Mouse (Mus musculus) G1E (cell line): ENCODE measurements at regions not wholly inside any gene's neighbourhood (a gene's known extent, or its start where the extent isn't known, plus 50 kb on each side); places are given as distances from the start of the nearest gene placed in this dataset.

Source experiments
- ATAC-seq: 2 replicates; pipeline ENCODE4 v1.8.0; 2016; ENCODE audit warnings: mild to moderate bottlenecking; ENCODE audit not compliant: insufficient number of reproducible peaks, poor library complexity, low FRiP score, severe bottlenecking; ENCODE audit errors: extremely low read depth
- DNase-seq: peaks from one replicate; pipeline ENCODE4 v3.0.0; 2012; ENCODE audit warnings: low spot score
- H3K27me3 ChIP-seq: 2 replicates; pipeline ENCODE4 v1.6.1; 2012; ENCODE audit warnings: mild to moderate bottlenecking, low read length, inconsistent platforms; ENCODE audit not compliant: insufficient read depth
- H3K36me3 ChIP-seq: replicated peaks from 2 replicates; pipeline ENCODE3; 2012; ENCODE audit warnings: mild to moderate bottlenecking, inconsistent platforms
- H3K4me1 ChIP-seq: 2 replicates; pipeline ENCODE4 v1.6.1; 2012; ENCODE audit warnings: low read depth, low read length, inconsistent platforms, mixed read lengths; ENCODE audit not compliant: insufficient read depth
- H3K4me3 ChIP-seq: 2 replicates; pipeline ENCODE4 v1.5.1; 2012; ENCODE audit warnings: low read depth, mild to moderate bottlenecking, inconsistent platforms, low read length, moderate library complexity, mixed read lengths
- H3K9me3 ChIP-seq: replicated peaks from 2 replicates; pipeline ENCODE4 v1.6.1; 2012; ENCODE audit warnings: inconsistent platforms
- CTCF ChIP-seq: IDR thresholded peaks from 2 replicates; pipeline ENCODE4 v1.5.1; 2012; ENCODE audit warnings: low read depth, low read length, inconsistent platforms, mixed read lengths
- GATA1 ChIP-seq: IDR thresholded peaks from 2 replicates; pipeline ENCODE4 v1.6.1; 2012; ENCODE audit warnings: borderline replicate concordance, low read length, inconsistent platforms, mixed read lengths
- GATA2 ChIP-seq: IDR thresholded peaks from 2 replicates; pipeline ENCODE4 v1.6.1; 2012; ENCODE audit warnings: low read depth, low read length, inconsistent platforms, borderline replicate concordance
- POLR2AphosphoS5 ChIP-seq: IDR thresholded peaks from 2 replicates; pipeline ENCODE4 v1.6.1; 2012; ENCODE audit warnings: low read depth, low read length, inconsistent platforms; ENCODE audit not compliant: insufficient replicate concordance
- TAL1 ChIP-seq: conservative IDR thresholded peaks from 2 replicates; pipeline ENCODE4 v1.6.1; 2012; ENCODE audit warnings: low read depth, low read length, inconsistent platforms, mixed read lengths

DNA sequence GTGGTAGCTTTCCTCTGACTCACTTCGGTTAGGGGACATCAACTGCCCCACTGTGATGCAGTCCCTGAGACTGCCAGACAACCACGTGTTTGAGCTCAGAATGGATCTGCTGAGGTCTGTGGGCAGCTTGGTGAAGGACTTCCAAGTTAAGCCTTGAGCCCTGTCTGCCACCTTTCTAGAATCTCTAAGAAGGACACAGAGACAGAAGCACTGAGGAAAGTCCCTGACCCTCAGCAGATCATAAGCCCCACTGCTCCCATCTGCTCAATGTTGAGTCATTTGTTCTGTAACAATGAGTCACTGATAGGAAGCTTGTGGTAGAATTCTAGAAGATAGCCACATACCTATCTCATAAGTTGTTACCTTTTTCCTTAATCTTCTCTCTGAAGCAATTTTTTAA lies 315.4 kb downstream of the Rps6kc1 start:
- Histone ChIP-seq H3K9me3 (peaks cover 71% of the 10 kb centered on the region), H3K4me3 (no peak overlapping the region), H3K27me3 (no peaks in the 10 kb centered on the region), H3K36me3 (no peaks in the 10 kb centered on the region), H3K4me1 (no peaks in the 10 kb centered on the region)
- no peak for DNase-seq
- no peak for ATAC-seq
- TF ChIP-seq CTCF, result no peak
- no peak for TF ChIP-seq GATA2

DNA sequence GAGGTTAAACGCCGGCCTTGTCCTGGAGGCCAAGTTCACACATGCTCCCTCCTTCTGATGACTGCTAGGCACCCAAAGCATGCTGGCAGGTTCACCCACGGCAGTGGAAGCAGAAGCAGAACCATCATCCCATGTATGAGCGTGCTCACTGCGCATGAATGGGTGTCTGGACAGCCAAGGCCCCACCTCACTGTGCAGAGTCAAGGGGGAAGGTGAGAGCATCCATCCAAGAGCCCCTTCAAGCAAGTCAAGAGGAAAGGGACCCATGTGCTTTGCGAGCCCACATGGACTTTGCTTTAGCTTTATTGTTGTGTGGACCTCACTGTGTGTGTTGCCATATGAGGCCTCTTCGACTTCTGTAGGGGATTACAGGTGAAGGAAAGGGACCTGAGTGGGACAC lies 319.9 kb downstream of the Rps6kc1 start:
- no peaks in the 10 kb centered on the region for H3K27me3 ChIP-seq
- DNase-seq, result no peak
- no peak for ATAC-seq
- H3K4me3 ChIP-seq, result no peak overlapping the region
- no peaks in the 10 kb centered on the region for H3K4me1 ChIP-seq
- no peaks in the 10 kb centered on the region for H3K36me3 ChIP-seq
- H3K9me3 ChIP-seq, result peaks cover 69% of the 10 kb centered on the region
- TF ChIP-seq GATA2, result no peak
- TF ChIP-seq POLR2AphosphoS5, result no peak
- no peak for TF ChIP-seq TAL1
- TF ChIP-seq CTCF, result no peak
- TF ChIP-seq GATA1, result no peak

DNA sequence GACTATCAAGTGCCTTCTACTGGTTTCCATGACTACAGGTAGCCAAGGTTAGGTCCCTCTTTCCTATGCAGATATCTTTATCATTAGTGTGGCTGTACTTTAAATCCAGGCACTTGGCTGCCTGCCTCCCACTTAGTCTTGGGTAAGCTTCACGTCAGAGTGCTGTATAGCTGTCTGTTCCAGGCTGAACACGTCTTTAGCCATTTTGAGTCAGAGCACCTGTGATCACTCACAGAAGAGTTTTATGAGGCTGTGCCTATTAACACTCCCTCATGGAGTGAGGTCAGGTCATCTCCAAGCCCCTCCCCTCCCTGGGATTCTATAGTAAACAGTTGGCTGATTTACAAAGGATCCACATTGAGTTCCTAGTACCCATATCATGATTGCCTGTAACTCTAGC lies 322.0 kb downstream of the Rps6kc1 start:
- ATAC-seq (no peak), DNase-seq (no peak)
- Histone ChIP-seq H3K4me3 (no peak overlapping the region), H3K9me3 (peaks cover 65% of the 10 kb centered on the region), H3K27me3 (no peaks in the 10 kb centered on the region), H3K36me3 (no peaks in the 10 kb centered on the region), H3K4me1 (no peaks in the 10 kb centered on the region)
- TF ChIP-seq CTCF (no peak), GATA1 (no peak), TAL1 (no peak), POLR2AphosphoS5 (no peak), GATA2 (no peak)

DNA sequence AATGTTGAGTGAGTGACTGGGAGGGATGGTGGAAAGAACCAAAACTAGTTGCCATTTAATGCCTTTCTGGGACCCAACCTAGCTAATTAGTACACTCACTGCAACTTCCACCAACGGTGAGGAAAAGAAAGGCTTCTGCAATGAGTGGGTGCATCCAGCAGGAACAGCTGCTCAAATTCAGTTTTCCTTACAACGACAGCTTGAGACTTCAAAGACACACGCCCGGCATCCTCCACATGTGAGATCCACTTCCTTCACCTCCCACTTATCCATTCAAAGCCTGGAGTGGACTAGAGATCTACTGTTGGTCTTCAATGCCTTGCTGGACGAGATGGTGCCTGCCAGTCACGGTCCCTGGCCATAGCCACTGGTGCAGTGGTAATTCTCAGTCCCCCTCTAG lies 328.3 kb downstream of the Rps6kc1 start:
- Histone ChIP-seq H3K9me3 (peaks cover 58% of the 10 kb centered on the region), H3K27me3 (no peaks in the 10 kb centered on the region), H3K36me3 (no peaks in the 10 kb centered on the region), H3K4me1 (no peaks in the 10 kb centered on the region), H3K4me3 (no peak overlapping the region)
- no peak for DNase-seq
- no peak for TF ChIP-seq GATA2
- no peak for TF ChIP-seq GATA1
- ATAC-seq, result no peak

DNA sequence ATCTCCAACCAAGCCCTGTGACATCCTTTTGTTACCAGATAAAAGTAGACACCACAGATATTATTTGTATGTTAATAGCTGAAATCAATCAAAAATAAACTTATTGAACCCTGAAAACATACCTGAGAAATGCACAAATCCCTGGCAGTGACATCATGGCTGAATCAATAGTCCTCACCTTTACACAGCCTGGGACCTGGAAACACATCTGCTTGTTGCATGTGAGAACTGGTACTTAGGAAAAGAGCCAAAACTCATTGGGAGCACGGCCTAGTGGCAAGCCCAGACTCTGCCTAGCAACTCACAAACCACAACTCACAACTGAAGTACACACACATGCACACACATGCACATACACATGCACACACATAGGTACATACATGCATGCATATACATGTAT lies 330.9 kb downstream of the Rps6kc1 start:
- H3K36me3 ChIP-seq, result no peaks in the 10 kb centered on the region
- no peaks in the 10 kb centered on the region for H3K27me3 ChIP-seq
- ATAC-seq, result no peak
- no peak overlapping the region for H3K4me3 ChIP-seq
- H3K9me3 ChIP-seq, result peaks cover 54% of the 10 kb centered on the region
- no peak for DNase-seq
- TF ChIP-seq POLR2AphosphoS5 (no peak), GATA2 (no peak), GATA1 (no peak), CTCF (no peak), TAL1 (no peak)
- no peaks in the 10 kb centered on the region for H3K4me1 ChIP-seq

DNA sequence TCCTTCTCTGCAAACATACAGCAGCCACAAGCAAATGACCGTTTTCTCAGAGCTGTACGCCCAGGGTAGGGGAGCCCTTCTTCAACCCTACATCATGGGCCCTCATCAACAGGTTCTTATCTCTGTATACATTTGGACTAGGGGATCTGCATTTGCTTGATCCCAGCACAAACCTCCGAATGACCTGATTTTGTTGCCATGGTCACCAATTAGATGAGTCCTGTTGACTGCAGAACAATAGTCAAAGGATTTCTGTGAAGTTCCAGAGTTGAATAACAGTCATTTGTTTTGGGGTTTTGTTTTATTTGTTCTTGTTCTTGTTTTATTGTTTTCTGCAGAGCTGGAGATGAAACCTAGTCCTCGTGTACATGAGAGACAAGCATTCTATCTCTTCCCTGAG lies 340.6 kb downstream of the Rps6kc1 start:
- Histone ChIP-seq H3K9me3 (peaks cover 83% of the 10 kb centered on the region), H3K36me3 (no peaks in the 10 kb centered on the region), H3K27me3 (no peaks in the 10 kb centered on the region), H3K4me3 (no peak overlapping the region), H3K4me1 (no peaks in the 10 kb centered on the region)
- DNase-seq, result no peak
- no peak for ATAC-seq
- TF ChIP-seq CTCF (no peak), TAL1 (no peak), GATA1 (no peak), GATA2 (no peak), POLR2AphosphoS5 (no peak)

DNA sequence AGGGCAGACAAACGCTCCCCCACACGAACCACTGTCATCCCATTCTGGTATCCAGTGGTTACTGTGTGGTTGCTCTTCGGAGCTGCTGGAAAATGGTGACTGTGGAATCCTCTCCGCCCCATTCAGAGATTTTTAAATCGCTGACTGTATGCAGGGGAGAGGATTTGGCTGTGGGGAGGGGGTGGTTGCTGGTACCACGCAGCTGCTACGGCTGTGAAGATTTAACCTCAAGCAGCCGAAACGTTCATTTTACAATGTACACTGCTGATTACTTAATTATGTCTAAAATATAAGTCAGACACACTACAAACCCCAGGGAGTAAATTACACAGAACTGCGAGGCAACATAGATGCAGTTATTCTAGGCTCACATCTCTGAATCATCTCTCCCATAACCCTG lies 341.0 kb downstream of the Rps6kc1 start:
- no peak for ATAC-seq
- no peak overlapping the region for H3K4me3 ChIP-seq
- H3K4me1 ChIP-seq, result no peaks in the 10 kb centered on the region
- no peaks in the 10 kb centered on the region for H3K36me3 ChIP-seq
- DNase-seq, result no peak
- no peak for TF ChIP-seq CTCF
- TF ChIP-seq GATA2, result no peak
- TF ChIP-seq GATA1, result no peak
- no peaks in the 10 kb centered on the region for H3K27me3 ChIP-seq
- H3K9me3 ChIP-seq, result peaks cover 82% of the 10 kb centered on the region
